Mouse (Mus musculus): ENCODE data around the gene Tpx2.

- TF ChIP-seq GATA1 (IDR thresholded peaks at IDR 0.05; ENCODE audit: borderline replicate concordance, low read length) (no peak), FLI1 (IDR thresholded peaks at IDR 0.05; ENCODE audit: low read length) (no peak)
Measured at GRCm38 (mm10) chr2:152863346-152863745, 15.6 kb downstream of the Tpx2 start.

Measured in megakaryocyte, embryonic 14.5 days (primary cell).